Mouse (Mus musculus) intestine, embryonic 15.5 days (tissue): ENCODE data around the gene Hoxa5. TPM values are rescaled to one million over a fixed set of nuclear protein-coding genes. Genes with fewer than 3 reads are reported as not detected.
A peak's percentile ranks its signal among the peaks of the same experiment; 100 is the strongest.

Experiments
- ATAC-seq: fragments of 200-750 bp; cut with Nextera tagmentation; 2 replicates; pipeline ENCODE4 v1.8.0; 2017; ENCODE audit warnings: moderate TSS enrichment, moderate library complexity
- H3K27ac ChIP-seq: fragments of 300-500 bp; sonication (generic); 2 replicates; pipeline ENCODE4 v1.5.1; 2015; ENCODE audit warnings: mild to moderate bottlenecking, inconsistent platforms
- H3K27me3 ChIP-seq: fragments of 300-500 bp; sonication (generic); replicated peaks from 2 replicates; pipeline ENCODE4 v1.6.1; 2015; ENCODE audit warnings: inconsistent platforms
- H3K36me3 ChIP-seq: fragments of 300-500 bp; sonication (generic); 2 replicates; pipeline ENCODE4 v1.6.1; 2015; ENCODE audit warnings: inconsistent platforms
- H3K4me1 ChIP-seq: fragments of 300-500 bp; sonication (generic); replicated peaks from 2 replicates; pipeline ENCODE4 v1.6.1; 2015; ENCODE audit warnings: inconsistent platforms
- H3K4me2 ChIP-seq: fragments of 300-500 bp; sonication (generic); replicated peaks from 2 replicates; pipeline ENCODE4 v1.6.1; 2015; ENCODE audit warnings: mild to moderate bottlenecking, inconsistent platforms
- H3K4me3 ChIP-seq: fragments of 300-500 bp; sonication (generic); replicated peaks from 2 replicates; pipeline ENCODE4 v1.5.1; 2015; ENCODE audit warnings: inconsistent platforms
- H3K9ac ChIP-seq: fragments of 300-500 bp; sonication (generic); 2 replicates; pipeline ENCODE4 v1.6.1; 2015; ENCODE audit warnings: inconsistent platforms
- H3K9me3 ChIP-seq: fragments of 300-500 bp; sonication (generic); 2 replicates; pipeline ENCODE4 v1.6.1; 2016; ENCODE audit warnings: inconsistent platforms
- WGBS: fragments of 180-500 bp; shearing (Covaris S2); methylation state at CpG from one replicate; pipeline ENCODE4 v1.1.7; 2015; 5-methylcytosine and 5-hydroxymethylcytosine counted together
- polyA plus RNA-seq: library from polyadenylated mRNA; unstranded; fragments of >200 nt; fragmentation: Nextera tagmentation; extraction: Ambion mirVana; gene quantifications from 2 replicates; pipeline ENCODE4 v1.2.1, GENCODE M21; 2015

Gene Hoxa5
- polyA plus RNA-seq, 1 experiment from 2014 or later = 25.1 TPM

DNA sequence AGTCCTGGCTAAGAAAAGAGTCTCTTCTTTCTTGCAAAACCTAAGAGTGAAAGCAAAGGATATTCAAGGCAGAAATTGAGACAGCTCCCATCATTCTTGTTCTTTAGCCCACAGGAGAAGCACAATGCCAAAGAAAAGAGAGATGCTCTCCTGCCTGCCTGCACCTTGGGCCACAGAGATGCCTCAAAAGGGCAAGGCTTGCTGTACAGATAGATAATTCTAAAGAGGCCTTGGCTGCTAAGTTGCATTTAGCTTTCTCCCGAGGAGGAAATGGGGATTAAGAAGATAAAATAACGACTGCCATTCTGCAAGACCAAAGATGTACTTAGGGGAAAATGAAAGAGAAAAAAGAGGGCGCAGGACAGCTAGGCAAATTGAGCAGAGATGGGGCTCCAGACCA lies 42.5 kb upstream of the Hoxa5 start:
- H3K9ac ChIP-seq = peak overlapping the region; percentile 36; the same call in 1 of the 2 replicates
- peak overlapping the region; percentile 43 for H3K4me2 ChIP-seq
- 0 out of 2 replicates have a peak, but pooled peaks cover 18% of the 10 kb centered on the region for H3K4me1 ChIP-seq
- H3K27me3 ChIP-seq = peaks cover 93% of the 10 kb centered on the region
- H3K4me3 ChIP-seq = peak overlapping the region; percentile 28; the same call in 1 of the 2 replicates
- WGBS = 6% methylated on average over 3 of the region's 3 CpGs
- ATAC-seq = no peak
- no peaks in the 10 kb centered on the region for H3K9me3 ChIP-seq
- no peak overlapping the region for H3K27ac ChIP-seq
- H3K36me3 ChIP-seq = no peaks in the 10 kb centered on the region

DNA sequence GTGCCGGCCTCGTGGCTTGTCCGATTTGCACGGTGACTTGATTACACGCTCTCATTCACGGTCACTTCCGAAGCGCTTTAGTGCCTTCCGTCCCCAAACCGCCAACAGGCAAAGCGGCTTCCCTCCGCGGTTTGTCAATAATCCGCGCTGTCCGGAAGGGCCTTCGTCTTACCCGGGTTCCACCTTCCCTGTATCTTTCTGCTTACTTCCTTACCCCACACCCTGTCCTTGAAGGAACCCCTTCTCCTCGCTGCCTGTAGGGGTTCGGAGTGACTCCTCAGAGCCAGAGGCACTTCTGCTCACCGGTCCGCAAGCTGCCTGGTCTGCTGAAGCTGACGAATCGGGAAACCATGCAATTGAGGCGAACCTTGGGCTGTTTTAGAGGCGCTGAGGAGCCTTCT lies 42.0 kb upstream of the Hoxa5 start:
- Histone ChIP-seq H3K9ac (peak overlapping the region; percentile 36), H3K9me3 (no peaks in the 10 kb centered on the region), H3K4me1 (0 out of 2 replicates have a peak, but pooled peaks cover 18% of the 10 kb centered on the region), H3K4me3 (peak overlapping the region; percentile 28), H3K36me3 (no peaks in the 10 kb centered on the region), H3K4me2 (peak overlapping the region; percentile 43), H3K27ac (no peak overlapping the region), H3K27me3 (peaks cover 93% of the 10 kb centered on the region)
- under 1% methylated on average over 26 of the region's 26 CpGs for WGBS
- no peak for ATAC-seq

DNA sequence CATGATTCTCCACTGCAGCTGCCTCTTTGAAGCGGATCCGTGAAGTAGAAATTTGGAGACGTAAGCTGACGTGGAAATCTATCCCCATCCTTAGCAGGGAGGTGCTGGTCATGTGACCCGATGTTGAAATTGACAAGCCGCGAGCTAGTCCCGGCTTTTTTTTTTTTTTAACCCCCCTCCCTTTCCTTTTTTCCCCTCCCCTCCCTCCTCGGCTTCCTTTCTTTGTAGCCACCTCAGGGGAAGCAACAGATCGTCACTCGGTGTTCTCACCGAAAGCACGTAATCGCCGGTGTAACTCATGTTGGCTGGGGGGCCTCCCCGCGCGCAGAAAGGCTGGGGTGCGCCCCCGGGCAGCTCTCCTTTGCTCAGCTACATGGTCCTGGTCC lies 41.4 kb upstream of the Hoxa5 start, which contains the start of gene Hoxa11:
Gene Hoxa11 (minus strand): TSS at position 54 of the 386 bp plus-strand sequence.
- H3K4me3 ChIP-seq = peak within 1 kb of the TSS; percentile 28
- no peaks in the 10 kb centered on the region for H3K9me3 ChIP-seq
- peaks cover 18% of the 10 kb centered on the region; the same call in 1 of the 2 replicates for H3K4me1 ChIP-seq
- peak within 1 kb of the TSS; percentile 43 for H3K4me2 ChIP-seq
- peak within 1 kb of the TSS; percentile 36 for H3K9ac ChIP-seq
- no peaks in the 10 kb centered on the region for H3K36me3 ChIP-seq
- WGBS = under 1% methylated on average over 20 of the region's 20 CpGs
- peak within 1 kb of the TSS; percentile 60; the same call in 1 of the 2 replicates for H3K27ac ChIP-seq
- H3K27me3 ChIP-seq = peaks cover 93% of the 10 kb centered on the region
- ATAC-seq = peak; percentile 51; the same call in 1 of the 2 replicates

DNA sequence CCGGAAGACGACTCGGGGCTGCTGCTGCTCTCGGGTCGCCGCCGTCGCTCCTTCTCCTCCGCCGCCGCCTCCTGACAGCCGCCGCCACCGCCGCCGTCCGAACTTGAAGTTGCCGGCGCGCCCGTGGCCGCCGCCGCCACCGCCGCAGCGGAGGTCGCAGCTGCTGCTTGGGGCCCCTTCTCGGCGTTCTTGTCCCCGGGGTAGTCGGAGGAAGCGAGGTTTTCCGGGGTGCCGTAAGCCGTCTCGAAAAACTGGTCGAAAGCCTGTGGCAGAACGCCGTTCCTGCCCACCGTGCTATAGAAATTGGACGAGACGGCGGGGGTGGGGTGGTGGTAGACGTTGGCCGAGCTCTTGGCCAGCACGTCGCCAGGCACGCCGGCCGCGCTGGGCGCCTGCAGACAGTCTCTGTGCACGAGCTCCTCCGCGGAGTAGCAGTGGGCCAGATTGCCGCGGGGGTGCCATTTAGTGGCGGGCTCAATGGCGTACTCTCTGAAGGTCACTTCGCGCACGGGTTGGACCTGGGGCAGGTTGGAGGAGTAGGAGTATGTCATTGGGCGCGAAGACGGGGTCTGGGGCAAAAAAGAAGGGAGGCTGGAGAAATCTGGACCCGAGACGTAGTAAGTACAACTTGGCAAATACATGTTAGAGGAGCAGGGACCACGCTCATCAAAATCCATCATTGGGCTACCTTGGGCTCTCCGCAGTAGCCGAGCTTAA lies 40.8 kb upstream of the Hoxa5 start:
- no peaks in the 10 kb centered on the region for H3K36me3 ChIP-seq
- peak overlapping the region; percentile 28 for H3K4me3 ChIP-seq
- H3K27ac ChIP-seq = 0 out of 2 replicates have a peak overlapping the region, but pooled peaks have one; percentile 27
- ATAC-seq = no peak
- H3K9me3 ChIP-seq = no peaks in the 10 kb centered on the region
- WGBS = 1% methylated on average over 71 of the region's 71 CpGs
- H3K9ac ChIP-seq = peak overlapping the region; percentile 21
- H3K27me3 ChIP-seq = peaks cover 95% of the 10 kb centered on the region
- peak overlapping the region; percentile 27 for H3K4me2 ChIP-seq
- H3K4me1 ChIP-seq = peaks cover 20% of the 10 kb centered on the region; the same call in 1 of the 2 replicates

DNA sequence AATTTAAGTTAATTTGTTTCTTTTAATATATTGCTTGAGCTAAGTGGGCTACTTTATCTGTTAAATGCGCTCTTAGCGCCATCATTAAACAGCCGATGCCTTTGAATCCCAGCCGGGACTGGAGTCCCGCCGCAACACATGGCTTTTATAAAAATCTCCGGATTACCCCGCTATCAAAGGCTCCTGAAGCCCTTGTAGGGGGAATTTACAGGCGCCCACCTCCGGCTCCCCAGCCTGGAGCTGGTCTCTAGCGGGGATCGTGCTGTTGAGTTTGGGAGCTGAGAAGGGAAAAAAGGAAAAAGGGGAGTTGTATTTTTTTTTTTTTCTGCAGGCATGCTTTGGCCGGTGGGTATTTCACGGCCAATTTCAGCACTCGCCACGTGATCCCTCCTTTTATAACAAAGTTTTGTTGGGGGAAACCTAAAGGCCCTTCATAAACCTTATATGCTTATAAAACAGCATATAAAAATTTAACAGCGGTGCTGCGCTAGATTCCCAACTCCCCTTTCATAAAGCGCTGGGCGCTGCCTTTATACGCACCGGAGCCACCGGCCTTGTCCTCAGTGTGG lies 40.2 kb upstream of the Hoxa5 start:
- Histone ChIP-seq H3K4me3 (peak overlapping the region; percentile 28), H3K27ac (no peak overlapping the region)
- WGBS = 3% methylated on average over 23 of the region's 23 CpGs

DNA sequence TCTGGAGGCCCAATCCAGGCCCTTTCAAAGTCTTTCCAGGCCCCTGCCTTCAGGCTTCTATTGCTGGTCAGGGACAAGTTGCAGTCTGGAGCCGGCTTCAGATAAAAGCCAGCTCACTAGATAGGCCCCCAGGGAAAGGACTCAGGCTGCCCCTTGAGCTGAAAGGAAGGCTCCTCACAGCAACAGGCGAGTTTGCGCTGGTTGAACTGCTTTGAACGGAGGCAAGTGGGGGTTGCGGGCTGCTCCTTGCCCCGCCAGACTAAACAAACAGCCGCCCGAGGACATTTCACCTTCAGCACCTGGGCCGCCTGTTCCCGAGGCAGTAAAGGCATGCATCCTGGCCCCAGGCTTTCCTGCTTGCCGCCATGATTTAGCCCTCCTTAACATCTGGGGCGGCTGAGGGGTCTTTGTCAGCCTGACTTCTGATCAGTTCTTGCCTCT lies 39.3 kb upstream of the Hoxa5 start:
- H3K4me1 ChIP-seq = peaks cover 22% of the 10 kb centered on the region; the same call in 1 of the 2 replicates
- no peak overlapping the region for H3K9ac ChIP-seq
- peak overlapping the region; percentile 15 for H3K4me2 ChIP-seq
- WGBS = 2% methylated on average over 12 of the region's 12 CpGs
- H3K36me3 ChIP-seq = no peaks in the 10 kb centered on the region
- no peak overlapping the region for H3K27ac ChIP-seq
- H3K9me3 ChIP-seq = no peaks in the 10 kb centered on the region
- H3K4me3 ChIP-seq = peak overlapping the region; percentile 28
- no peak for ATAC-seq
- peaks cover 92% of the 10 kb centered on the region for H3K27me3 ChIP-seq

More for the DNA sequence above, 40.2 kb upstream of the Hoxa5 start:
- peaks cover 95% of the 10 kb centered on the region for H3K27me3 ChIP-seq
- no peak for ATAC-seq
- peak overlapping the region; percentile 21 for H3K9ac ChIP-seq
- H3K4me1 ChIP-seq = peaks cover 22% of the 10 kb centered on the region; the same call in 1 of the 2 replicates
- peak overlapping the region; percentile 27 for H3K4me2 ChIP-seq
- H3K36me3 ChIP-seq = no peaks in the 10 kb centered on the region
- no peaks in the 10 kb centered on the region for H3K9me3 ChIP-seq

DNA sequence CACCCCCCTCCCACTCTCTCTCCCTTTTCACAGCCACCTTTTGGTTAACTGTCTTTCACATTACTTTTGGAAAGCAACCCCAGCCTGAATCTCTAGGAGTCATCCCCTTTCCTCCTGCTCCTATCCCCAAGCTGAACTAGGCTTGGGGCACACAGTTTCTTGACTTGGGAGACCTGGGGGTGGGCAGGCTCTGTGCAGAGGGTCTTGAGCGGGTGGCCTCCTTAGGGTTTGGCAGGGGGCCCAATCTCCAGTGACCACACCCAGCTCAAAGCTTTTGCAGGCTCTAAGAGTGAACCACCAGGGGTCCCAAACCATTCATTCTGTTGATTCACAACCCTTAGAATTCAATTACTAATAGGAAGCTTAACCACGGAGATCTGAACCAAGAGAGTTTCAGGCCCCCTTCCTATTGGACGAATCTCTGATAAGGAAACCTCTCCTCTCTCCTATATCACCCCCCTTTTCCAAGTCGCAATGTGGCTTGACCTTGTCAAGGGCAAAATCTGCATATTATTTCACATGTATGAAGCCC lies 38.5 kb upstream of the Hoxa5 start:
- WGBS = 13% methylated on average over 4 of the region's 4 CpGs
- Histone ChIP-seq H3K27ac (no peak overlapping the region), H3K9me3 (no peaks in the 10 kb centered on the region), H3K36me3 (no peaks in the 10 kb centered on the region), H3K4me3 (no peak overlapping the region), H3K4me1 (peaks cover 22% of the 10 kb centered on the region; the same call in 1 of the 2 replicates), H3K27me3 (peaks cover 87% of the 10 kb centered on the region), H3K9ac (no peak overlapping the region), H3K4me2 (peak overlapping the region; percentile 15; the same call in 1 of the 2 replicates)
- ATAC-seq = no peak

DNA sequence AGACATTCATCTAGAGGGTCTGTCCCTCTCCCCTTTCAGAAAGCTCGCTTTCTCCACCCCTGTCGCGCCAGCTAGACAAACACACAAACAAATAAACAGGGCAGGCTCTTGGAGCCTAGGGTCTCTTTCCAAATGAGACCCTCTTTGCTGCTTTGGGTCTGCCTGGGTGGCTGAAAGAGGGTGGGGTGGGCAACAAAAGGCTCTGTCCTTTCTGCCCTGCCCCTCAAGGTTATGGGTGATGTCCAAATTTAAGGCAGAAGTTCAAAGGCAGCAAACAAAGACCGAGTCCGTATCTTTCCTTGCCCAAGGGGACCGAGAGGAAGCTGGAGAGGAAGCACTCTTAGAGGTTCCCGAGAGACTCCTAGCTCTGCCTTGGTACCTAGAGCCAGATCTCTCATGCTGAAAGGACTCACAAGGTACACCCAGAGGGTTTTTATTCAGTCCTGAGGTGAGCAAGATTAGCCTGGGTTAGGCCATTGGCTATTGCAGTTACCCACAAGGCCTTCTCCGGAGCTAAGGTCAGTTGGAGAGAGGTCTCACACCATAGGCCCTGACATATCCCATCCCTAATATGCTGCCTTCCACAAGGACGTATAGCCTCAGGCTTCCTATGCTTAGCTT lies 36.7 kb upstream of the Hoxa5 start:
- Histone ChIP-seq H3K27ac (no peak overlapping the region), H3K4me3 (no peak overlapping the region), H3K27me3 (peaks cover 89% of the 10 kb centered on the region), H3K36me3 (no peaks in the 10 kb centered on the region), H3K4me2 (0 out of 2 replicates have a peak overlapping the region, but pooled peaks have one; percentile 40), H3K4me1 (peaks cover 19% of the 10 kb centered on the region; the same call in 1 of the 2 replicates), H3K9me3 (no peaks in the 10 kb centered on the region), H3K9ac (no peak overlapping the region)
- WGBS = 7% methylated on average over 9 of the region's 9 CpGs
- no peak for ATAC-seq

DNA sequence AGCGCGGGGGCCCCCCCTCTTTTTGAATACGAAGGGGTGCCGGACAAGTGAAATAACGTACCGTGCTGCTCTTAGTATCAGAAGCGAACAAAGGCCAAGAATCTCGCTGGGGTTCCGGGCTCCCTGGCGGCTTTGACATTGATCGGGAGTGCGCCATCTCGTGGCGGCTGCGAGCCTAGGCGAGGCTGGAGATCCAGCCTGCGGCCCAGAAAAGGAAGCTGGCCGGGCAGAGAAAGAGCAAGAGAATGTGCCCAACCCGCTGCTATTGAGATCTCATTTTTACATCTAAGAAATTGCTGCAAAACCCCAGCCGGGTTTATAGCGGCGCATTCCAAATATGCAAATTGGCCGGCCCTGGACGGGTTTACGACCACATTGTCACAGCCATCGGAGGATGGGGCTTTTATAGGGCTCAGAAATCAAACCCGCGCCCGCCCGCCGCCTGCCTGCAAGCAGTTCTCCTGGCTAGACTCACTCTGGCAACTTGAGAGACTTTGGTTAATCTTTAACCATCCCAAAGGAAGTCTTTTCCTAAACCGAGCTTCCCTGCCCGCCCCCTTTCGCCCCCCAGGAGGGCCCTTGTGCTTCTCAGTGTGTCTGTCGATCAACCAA lies 36.1 kb upstream of the Hoxa5 start, which contains the start of gene Hoxa10:
Gene Hoxa10 (minus strand): TSS at position 466 of the 612 bp plus-strand sequence.
- WGBS = 1% methylated on average over 35 of the region's 35 CpGs
- Histone ChIP-seq H3K9me3 (no peaks in the 10 kb centered on the region), H3K27ac (peak within 1 kb of the TSS; percentile 25), H3K4me3 (peak within 1 kb of the TSS; percentile 26), H3K4me1 (peaks cover 13% of the 10 kb centered on the region; the same call in 1 of the 2 replicates), H3K9ac (0 out of 2 replicates have a peak within 1 kb of the TSS, but pooled peaks have one; percentile 3), H3K27me3 (peaks cover 89% of the 10 kb centered on the region), H3K36me3 (no peaks in the 10 kb centered on the region), H3K4me2 (peak within 1 kb of the TSS; percentile 40)
- peak; percentile 77 for ATAC-seq

DNA sequence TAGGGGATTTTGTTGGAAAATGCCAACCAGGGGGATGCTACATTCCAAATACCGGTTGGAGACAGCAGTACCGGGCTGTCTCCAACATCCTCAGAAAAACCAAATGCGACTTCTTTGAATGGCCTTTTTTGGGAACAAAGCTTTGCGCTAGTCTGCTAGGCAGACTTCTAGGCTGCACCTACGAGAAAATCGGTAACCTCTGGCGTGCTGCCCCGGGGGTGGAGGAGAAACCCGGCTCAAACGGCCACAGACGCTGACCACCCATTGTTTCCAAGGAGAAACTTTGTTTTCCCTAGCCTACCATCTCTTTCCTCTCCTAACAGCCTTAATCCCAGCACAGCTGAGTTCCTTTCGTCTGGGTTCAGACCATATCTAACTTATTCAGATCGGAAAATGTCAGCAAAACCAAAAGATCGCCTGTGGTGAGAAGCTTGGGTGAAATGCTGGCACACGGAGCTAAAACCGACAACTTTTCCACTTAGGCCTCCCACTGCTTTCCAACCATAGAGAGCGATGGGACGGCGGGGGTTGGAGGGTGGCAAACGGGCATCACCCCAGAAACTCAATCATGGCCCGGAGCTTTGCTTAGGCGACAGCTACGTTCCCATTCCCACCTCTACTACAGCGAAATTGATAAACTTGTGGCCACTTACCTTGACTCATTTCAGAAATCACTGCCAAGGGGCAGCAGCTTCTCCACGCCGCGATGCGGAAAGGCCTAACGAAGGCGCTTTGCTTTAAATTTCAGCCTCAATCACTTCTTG lies 35.4 kb upstream of the Hoxa5 start:
- 2% methylated on average over 30 of the region's 30 CpGs for WGBS
- H3K4me1 ChIP-seq = peaks cover 9% of the 10 kb centered on the region; the same call in 1 of the 2 replicates
- H3K36me3 ChIP-seq = no peaks in the 10 kb centered on the region
- H3K9me3 ChIP-seq = no peaks in the 10 kb centered on the region
- peak overlapping the region; percentile 26 for H3K4me3 ChIP-seq
- 0 out of 2 replicates have a peak overlapping the region, but pooled peaks have one; percentile 3 for H3K9ac ChIP-seq
- ATAC-seq = no peak
- peak overlapping the region; percentile 40 for H3K4me2 ChIP-seq
- peak overlapping the region; percentile 25 for H3K27ac ChIP-seq
- peaks cover 89% of the 10 kb centered on the region for H3K27me3 ChIP-seq

DNA sequence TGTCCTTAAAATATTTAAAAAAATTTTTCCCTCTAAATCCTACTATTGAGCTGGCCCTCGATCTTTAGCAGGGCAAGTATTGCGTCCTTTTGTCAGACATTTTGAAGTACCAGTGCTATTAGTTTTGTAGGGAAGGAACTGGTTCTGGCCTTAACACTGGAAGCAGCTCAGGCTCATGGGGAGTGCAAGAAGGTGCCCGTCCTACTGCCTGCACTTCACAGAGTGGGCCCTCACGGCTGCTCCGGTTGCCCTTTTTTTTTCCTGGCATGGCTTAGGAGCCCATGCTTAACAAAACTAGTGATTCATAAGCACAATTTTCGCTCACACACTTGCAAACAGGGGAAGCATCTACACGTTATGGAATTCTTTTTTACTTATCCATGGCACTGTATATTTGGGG lies 34.6 kb upstream of the Hoxa5 start:
- H3K4me3 ChIP-seq = 0 out of 2 replicates have a peak overlapping the region, but pooled peaks have one; percentile 9
- H3K27ac ChIP-seq = no peak overlapping the region
- peaks cover 16% of the 10 kb centered on the region for H3K4me1 ChIP-seq
- no peak for ATAC-seq
- no peaks in the 10 kb centered on the region for H3K36me3 ChIP-seq
- 4% methylated on average over 7 of the region's 7 CpGs for WGBS
- no peaks in the 10 kb centered on the region for H3K9me3 ChIP-seq
- peaks cover 91% of the 10 kb centered on the region for H3K27me3 ChIP-seq
- no peak overlapping the region for H3K4me2 ChIP-seq
- no peak overlapping the region; the same call in 1 of the 2 replicates for H3K9ac ChIP-seq
